Mouse (Mus musculus): ENCODE data around the gene Lat2. TPM values are rescaled to one million over a fixed set of nuclear protein-coding genes. Genes with fewer than 3 reads are reported as not detected.

Gene Lat2
- total RNA-seq, 4 experiments from 2014 or later, result 3.2 to 20.7 (median 11.6) TPM

DNA sequence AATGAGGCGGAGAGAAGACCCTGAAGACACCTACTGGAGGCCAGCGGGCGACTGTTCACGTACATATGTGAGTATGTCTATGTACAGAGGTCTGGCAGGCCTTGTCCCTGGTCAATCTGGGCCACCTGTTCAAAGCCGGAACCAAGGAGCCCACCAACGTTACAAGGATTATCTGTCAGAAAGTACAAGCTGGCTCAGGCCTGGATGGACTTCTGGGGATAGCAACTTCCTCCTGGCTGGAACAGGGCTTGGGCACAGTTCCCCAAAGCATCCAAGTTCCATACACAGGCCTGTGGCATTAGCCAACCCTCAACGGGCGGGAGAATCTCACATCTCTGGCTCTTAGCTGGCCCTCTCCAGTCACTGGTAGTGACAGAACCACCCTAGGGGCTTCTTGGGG, 529 bp downstream of the Lat2 start:
- no peak for DNase-seq (ENCODE audit: low spot score in 2 of 2)

- DNase-seq (ENCODE audit: low spot score in 2 of 2), result no peak
Measured at GRCm38 (mm10) chr5:134613727-134614126, 1.1 kb downstream of the Lat2 start.

- DNase-seq (ENCODE audit: low spot score in 2 of 2), result no peak
Measured at GRCm38 (mm10) chr5:134611810-134612521, 2.9 kb downstream of the Lat2 start.

- DNase-seq (ENCODE audit: low spot score in 2 of 2), result no peak
Measured at GRCm38 (mm10) chr5:134609916-134610643, 4.7 kb downstream of the Lat2 start.

GRCm38 (mm10) chr5:134607121-134607520, 7.7 kb downstream of the Lat2 start:
- DNase-seq (ENCODE audit: low spot score in 2 of 2), result no peak

DNA sequence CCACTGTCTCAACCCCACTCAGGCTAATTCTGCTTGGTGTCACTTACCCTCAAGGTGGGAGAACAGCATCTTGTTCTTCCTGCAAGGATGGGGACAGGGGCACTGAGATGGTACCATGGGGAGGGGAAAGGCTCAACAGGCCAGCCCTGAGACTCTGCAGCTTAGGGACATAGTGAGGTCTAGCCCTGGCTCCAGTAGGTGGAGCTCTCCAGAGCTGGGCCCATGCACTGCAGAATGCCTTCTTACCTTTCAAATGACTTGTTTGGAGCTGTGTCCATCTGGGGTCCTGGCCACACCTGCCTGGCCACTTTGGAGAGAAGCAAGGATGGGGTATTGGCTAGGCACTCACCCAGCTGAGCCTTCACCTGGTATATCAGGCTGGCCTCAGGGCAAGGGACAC, 8.5 kb downstream of the Lat2 start:
- DNase-seq (ENCODE audit: low spot score in 2 of 2), result no peak

DNA sequence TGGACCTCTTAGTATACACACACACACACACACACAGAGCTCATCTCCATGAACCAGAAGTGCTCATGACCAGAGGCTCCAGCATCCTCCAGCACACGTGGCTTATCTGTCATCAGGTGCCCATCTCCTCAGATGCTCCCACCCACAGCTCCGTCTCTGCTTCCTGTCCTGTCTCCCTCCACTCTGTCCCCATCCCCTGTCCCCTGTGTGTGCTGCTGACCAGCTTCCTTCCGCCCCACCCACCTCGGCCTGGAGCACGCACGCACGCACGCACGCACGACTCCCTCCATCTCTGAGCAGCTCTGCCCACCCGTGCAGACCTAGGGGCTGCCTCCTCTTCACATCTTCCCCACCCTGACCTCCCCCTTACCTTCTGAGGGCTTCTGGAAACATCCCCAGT, 10.4 kb downstream of the Lat2 start:
- DNase-seq (ENCODE audit: low spot score in 2 of 2), result no peak

- no peak for DNase-seq (ENCODE audit: low spot score in 2 of 2)
Measured at GRCm38 (mm10) chr5:134597711-134598110, 17.1 kb downstream of the Lat2 start.

- DNase-seq (ENCODE audit: low spot score in 2 of 2), result no peak
Measured at GRCm38 (mm10) chr5:134593093-134593492, 21.7 kb downstream of the Lat2 start.

- no peak for DNase-seq (ENCODE audit: low spot score in 2 of 2)
Measured at GRCm38 (mm10) chr5:134592026-134592581, 22.7 kb downstream of the Lat2 start.

DNA sequence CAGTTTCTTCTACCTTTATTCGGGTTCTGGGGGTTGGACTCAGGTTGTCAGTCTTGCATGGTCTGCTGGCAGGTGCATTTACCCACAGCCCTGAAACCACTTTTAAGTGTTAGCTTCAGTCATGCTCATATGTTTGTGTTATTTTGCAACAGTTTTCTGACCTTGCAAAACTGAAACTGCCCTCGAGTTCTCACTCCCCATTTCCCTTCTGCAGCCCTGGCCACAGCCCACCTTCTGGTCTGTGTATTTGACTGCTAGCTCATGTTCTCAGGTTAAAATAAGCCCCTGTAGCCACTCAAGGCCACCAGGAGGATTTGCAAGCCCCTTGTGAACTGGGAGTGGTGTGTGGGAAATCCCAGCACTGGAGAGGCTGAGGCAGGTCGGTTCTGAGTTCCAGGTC, 24.9 kb downstream of the Lat2 start:
- DNase-seq (ENCODE audit: low spot score in 2 of 2), result no peak

GRCm38 (mm10) chr5:134584798-134585197, 30.0 kb downstream of the Lat2 start:
- no peak for DNase-seq (ENCODE audit: low spot score in 2 of 2)

DNA sequence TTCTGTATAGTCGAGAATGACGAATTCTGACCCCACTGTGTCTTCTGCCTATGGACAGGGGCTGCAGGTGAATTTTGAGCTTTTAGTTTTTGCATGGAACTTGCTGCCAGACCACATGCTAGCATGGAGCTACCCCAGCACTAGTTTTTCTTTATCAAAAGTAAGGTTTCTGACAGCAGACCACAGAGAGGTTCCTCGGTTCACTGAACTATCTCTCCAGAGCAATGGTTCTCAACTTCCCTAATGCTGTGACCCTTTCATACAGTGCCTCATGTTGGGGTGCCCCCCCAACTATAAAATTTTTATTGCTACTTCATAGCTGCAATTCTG, 31.0 kb downstream of the Lat2 start:
- DNase-seq (ENCODE audit: low spot score in 2 of 2), result no peak

- no peak for DNase-seq (ENCODE audit: low spot score in 2 of 2)
Measured at GRCm38 (mm10) chr5:134583006-134583883, 31.6 kb downstream of the Lat2 start.

DNA sequence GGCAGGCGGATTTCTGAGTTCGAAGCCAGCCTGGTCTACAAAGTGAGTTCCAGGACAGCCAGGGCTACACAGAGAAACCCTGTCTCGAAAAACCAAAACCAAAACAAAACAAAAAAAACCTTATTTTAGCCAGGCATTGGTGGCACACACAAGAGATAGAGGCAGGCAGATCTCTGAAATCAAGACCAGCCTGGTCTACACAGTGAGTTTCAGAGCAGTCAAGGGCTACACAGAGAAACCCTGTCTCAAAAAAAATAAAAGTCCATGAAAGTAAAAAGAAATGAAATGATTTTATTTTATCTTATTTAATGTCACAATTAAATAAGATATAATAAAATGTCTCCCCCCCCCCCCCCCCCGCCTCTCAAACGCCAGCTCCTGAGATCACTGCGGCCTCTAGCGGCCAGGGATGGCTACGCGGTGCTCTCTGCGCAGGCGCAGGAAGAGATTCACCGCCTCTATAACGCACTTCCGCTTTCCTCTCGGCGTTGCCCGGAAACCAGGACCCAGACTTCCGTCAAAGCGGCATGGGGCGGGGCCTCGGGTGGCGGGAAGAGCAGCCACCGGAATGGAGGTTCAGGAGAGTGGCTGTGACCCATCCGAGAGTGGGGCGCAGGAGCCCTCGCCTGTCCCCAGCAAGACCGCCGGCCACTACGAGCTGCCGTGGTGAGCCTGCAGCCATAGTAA, 32.5 kb downstream of the Lat2 start:
- DNase-seq (ENCODE audit: low spot score in 2 of 2), result peak; percentile 93 to 97

- no peak for DNase-seq (ENCODE audit: low spot score in 2 of 2)
Measured at GRCm38 (mm10) chr5:134581146-134581545, 33.7 kb downstream of the Lat2 start, which contains the start of gene Rfc2. Gene Rfc2 (plus strand): TSS chr5:134581366.

GRCm38 (mm10) chr5:134579135-134579534, 35.7 kb downstream of the Lat2 start:
- no peak for DNase-seq (ENCODE audit: low spot score in 2 of 2)

DNA sequence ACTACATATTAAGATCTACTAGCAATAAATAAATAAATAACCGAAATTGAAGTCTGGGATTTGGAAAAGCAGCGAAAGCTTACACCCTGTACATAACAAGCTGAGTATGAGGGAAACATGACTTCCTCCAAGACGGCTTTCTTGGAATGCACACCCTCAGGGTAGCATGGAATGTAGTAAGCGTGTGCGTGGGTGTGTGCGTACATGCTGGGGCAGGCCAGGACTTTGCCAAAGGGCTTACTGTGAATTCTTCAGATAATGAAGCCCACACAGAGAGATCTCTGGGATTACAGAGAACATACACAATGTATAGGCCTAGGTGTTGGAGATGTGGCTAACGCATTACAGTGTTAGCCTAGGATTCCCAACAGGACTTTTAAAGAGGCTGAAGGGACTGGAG, 37.3 kb downstream of the Lat2 start:
- no peak for DNase-seq (ENCODE audit: low spot score in 2 of 2)

DNA sequence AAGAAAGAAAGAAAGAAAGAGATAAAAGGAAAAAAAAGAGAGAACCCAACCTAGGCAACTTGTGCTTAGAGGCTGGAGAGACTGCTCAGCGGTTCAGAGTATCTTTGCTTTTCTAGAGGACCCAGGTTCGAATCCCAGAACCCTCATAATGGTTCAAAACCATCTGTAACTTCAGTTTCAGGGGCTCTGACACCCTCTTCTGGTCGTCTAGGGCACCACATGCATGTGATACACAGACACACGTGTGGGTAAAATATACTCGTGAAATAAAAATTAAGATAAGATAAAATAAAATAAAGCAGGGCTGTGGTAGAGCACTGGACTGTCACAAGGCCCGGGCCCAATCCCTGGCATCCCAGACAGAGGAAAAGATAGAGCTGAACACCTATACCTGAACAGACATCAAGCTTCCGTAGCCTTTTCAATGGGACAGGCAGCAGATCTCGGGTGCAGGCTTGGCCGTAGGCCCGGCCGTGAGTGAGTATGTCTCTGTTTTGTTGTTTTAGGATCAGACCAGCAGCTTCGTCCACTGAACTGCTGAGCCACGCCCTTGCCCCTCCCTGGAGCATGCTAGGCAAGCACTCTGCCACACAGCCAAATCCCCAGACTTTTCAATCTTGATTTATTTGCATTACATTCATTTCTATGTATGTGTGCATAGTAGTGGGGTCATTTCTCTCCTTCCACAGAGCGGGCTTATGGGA, 38.2 kb downstream of the Lat2 start:
- no peak for DNase-seq (ENCODE audit: low spot score in 2 of 2)

DNA sequence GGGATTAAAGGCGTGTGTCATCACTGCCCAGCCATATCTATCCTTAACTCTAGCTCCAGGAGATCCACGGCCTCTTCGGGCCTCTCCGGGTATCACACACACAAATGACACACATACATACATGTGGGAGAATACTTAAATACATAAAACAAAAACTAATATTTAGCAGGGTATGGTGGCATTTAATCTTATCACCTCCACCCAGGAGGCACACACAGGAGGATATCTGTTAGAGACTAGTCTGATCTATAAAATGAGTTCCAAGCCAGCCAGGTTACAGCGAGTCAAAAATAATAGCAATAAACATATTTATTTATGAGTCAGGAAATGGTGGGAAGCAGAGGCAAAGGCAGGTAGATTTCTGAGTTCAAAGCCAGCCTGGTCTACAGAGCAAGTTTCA, 39.0 kb downstream of the Lat2 start:
- no peak for DNase-seq (ENCODE audit: low spot score in 2 of 2)

Data from layer of hippocampus, adult 8-10 months (tissue).